Mouse (Mus musculus) gastrocnemius, postnatal 4 days (tissue): ENCODE data around the gene Kirrel2. TPM values are rescaled to one million over a fixed set of nuclear protein-coding genes. Genes with fewer than 3 reads are reported as not detected.

ENCODE experiments used
- DNase-seq, 2 experiments: peaks; one replicate each; pipeline ENCODE4 v3.0.0; 2021 to 2022; ENCODE audit warnings: low spot score in 2 of 2, mixed read lengths in 2 of 2
- total RNA-seq, 2 experiments: library from RNA; stranded (reverse); gene quantifications; 2 replicates each; pipeline ENCODE4 v1.2.3; 2021

Kirrel2 gene
- total RNA-seq, 2 experiments from 2014 or later: 0.39 to 0.93 TPM

GRCm38 (mm10) chr7:30417856-30418255 is 39.6 kb downstream of the Kirrel2 start:
- DNase-seq: no peak

GRCm38 (mm10) chr7:30413596-30413995 is 43.9 kb downstream of the Kirrel2 start, which contains the start of gene Tyrobp:
TSS of gene Tyrobp (plus strand) at chr7:30413760.
- DNase-seq: no peak

GRCm38 (mm10) chr7:30412735-30413147 is 44.7 kb downstream of the Kirrel2 start:
- no peak for DNase-seq

GRCm38 (mm10) chr7:30411023-30411422 is 46.5 kb downstream of the Kirrel2 start:
- DNase-seq: no peak

GRCm38 (mm10) chr7:30409789-30410188 is 47.7 kb downstream of the Kirrel2 start:
- DNase-seq: no peak

- DNase-seq: no peak
Measured at GRCm38 (mm10) chr7:30408639-30409038, 48.9 kb downstream of the Kirrel2 start.

- no peak for DNase-seq
Measured at GRCm38 (mm10) chr7:30402343-30402742, 55.1 kb downstream of the Kirrel2 start.

GRCm38 (mm10) chr7:30399671-30400070 is 57.8 kb downstream of the Kirrel2 start:
- peak in 1 of 2 experiments; percentile 10 for DNase-seq

Other genes starting within 250 kb of the Kirrel2 start
- gene Polr2i, start 225.7 kb downstream of the Kirrel2 start, total RNA-seq: 10 to 100 TPM; 91.6 to 94.0 TPM
- gene Tbcb, start 225.4 kb downstream of the Kirrel2 start, total RNA-seq: 10 to 100 TPM; 62.5 to 64.9 TPM
- gene Ovol3, start 222.0 kb downstream of the Kirrel2 start, total RNA-seq: under 1 TPM; 0.78 TPM
- gene Thap8, start 177.6 kb downstream of the Kirrel2 start, total RNA-seq: under 1 TPM; 0.29 to 0.96 TPM
- gene Wdr62, start 177.3 kb downstream of the Kirrel2 start, total RNA-seq: 1 to 10 TPM; 5.5 to 7.4 TPM
- 10 to 100 TPM; 29.8 to 42.1 TPM for gene Clip3, start 166.0 kb downstream of the Kirrel2 start, total RNA-seq
- 10 to 100 TPM; 25.0 to 26.5 TPM for gene Alkbh6, start 149.0 kb downstream of the Kirrel2 start, total RNA-seq
- gene Syne4, start 142.9 kb downstream of the Kirrel2 start, total RNA-seq: 1 to 10 TPM; 2.5 to 3.8 TPM
- gene E130208F15Rik, start 135.9 kb downstream of the Kirrel2 start, total RNA-seq: 1 to 10 TPM; 1.2 to 1.4 TPM
- gene Sdhaf1, start 133.8 kb downstream of the Kirrel2 start, total RNA-seq: 10 to 100 TPM; 12.0 to 13.2 TPM
- gene Lrfn3, start 94.9 kb downstream of the Kirrel2 start, total RNA-seq: 1 to 10 TPM; 3.3 to 3.8 TPM
- 10 to 100 TPM; 24.9 to 33.3 TPM for gene Tyrobp, start 43.9 kb downstream of the Kirrel2 start, total RNA-seq
- under 1 TPM in 1 of 2 experiments, not detected in 1; 0.74 TPM for gene Hcst, start 37.8 kb downstream of the Kirrel2 start, total RNA-seq
- gene Nfkbid, start 36.0 kb downstream of the Kirrel2 start, total RNA-seq: under 1 TPM; 0.56 to 0.67 TPM
- 1 to 10 TPM; 3.5 to 4.2 TPM for gene Aplp1, start 12.2 kb downstream of the Kirrel2 start, total RNA-seq
- not detected for gene Nphs1, start 625 bp upstream of the Kirrel2 start, total RNA-seq
- under 1 TPM in 1 of 2 experiments, not detected in 1; 0.44 TPM for gene Prodh2, start 35.9 kb upstream of the Kirrel2 start, total RNA-seq
- gene Arhgap33, start 77.4 kb upstream of the Kirrel2 start, total RNA-seq: 1 to 10 TPM; 9.6 to 9.8 TPM
- gene Hspb6, start 94.5 kb upstream of the Kirrel2 start, total RNA-seq: 100 to 1,000 TPM; 182 to 186 TPM
- 10 to 100 TPM; 10.1 to 10.4 TPM for gene Proser3, start 94.6 kb upstream of the Kirrel2 start, total RNA-seq
- 10 to 100 TPM; 17.3 to 18.6 TPM for gene Lin37, start 102.1 kb upstream of the Kirrel2 start, total RNA-seq
- gene U2af1l4, start 105.6 kb upstream of the Kirrel2 start, total RNA-seq: 10 to 100 TPM; 55.6 to 62.4 TPM
- 1 to 10 TPM; 2.6 to 2.9 TPM for gene Gm49396, start 105.7 kb upstream of the Kirrel2 start, total RNA-seq
- gene Psenen, start 105.9 kb upstream of the Kirrel2 start, total RNA-seq: 100 to 1,000 TPM in 1 of 2 experiments, 10 to 100 TPM in 1; 87.0 to 103 TPM
- 1 to 10 TPM; 1.5 to 1.7 TPM for gene Igflr1, start 107.7 kb upstream of the Kirrel2 start, total RNA-seq
- gene Kmt2b, start 131.0 kb upstream of the Kirrel2 start, total RNA-seq: 10 to 100 TPM; 34.0 to 34.2 TPM
- gene Zbtb32, start 141.2 kb upstream of the Kirrel2 start, total RNA-seq: not detected
- gene Upk1a, start 155.2 kb upstream of the Kirrel2 start, total RNA-seq: under 1 TPM; 0.32 to 0.67 TPM
- 1,000 to 10,000 TPM; 1,025 to 1,032 TPM for gene Cox6b1, start 168.5 kb upstream of the Kirrel2 start, total RNA-seq
- not detected for gene Etv2, start 178.2 kb upstream of the Kirrel2 start, total RNA-seq
- gene Rbm42, start 192.6 kb upstream of the Kirrel2 start, total RNA-seq: 10 to 100 TPM; 54.6 to 56.2 TPM
- 10 to 100 TPM in 1 of 2 experiments, 1 to 10 TPM in 1; 7.1 to 10.4 TPM for gene Haus5, start 207.3 kb upstream of the Kirrel2 start, total RNA-seq
- gene Pmis2, start 213.9 kb upstream of the Kirrel2 start, total RNA-seq: not detected
- not detected for gene 2200002J24Rik, start 241.2 kb upstream of the Kirrel2 start, total RNA-seq